Mouse (Mus musculus): ENCODE data around the gene Hoxc10. TPM values are rescaled to one million over a fixed set of nuclear protein-coding genes. Genes with fewer than 3 reads are reported as not detected.

The Hoxc10 gene
- not detected for total RNA-seq (2021)
- long read RNA-seq, experiment 1: 0 reads
- long read RNA-seq, experiment 2: 0 reads

GRCm38 (mm10) chr15:102966776-102967311 lies at the start of gene Hoxc10:
TSS of gene Hoxc10 (plus strand) at chr15:102966796.
- no peak for DNase-seq

DNA sequence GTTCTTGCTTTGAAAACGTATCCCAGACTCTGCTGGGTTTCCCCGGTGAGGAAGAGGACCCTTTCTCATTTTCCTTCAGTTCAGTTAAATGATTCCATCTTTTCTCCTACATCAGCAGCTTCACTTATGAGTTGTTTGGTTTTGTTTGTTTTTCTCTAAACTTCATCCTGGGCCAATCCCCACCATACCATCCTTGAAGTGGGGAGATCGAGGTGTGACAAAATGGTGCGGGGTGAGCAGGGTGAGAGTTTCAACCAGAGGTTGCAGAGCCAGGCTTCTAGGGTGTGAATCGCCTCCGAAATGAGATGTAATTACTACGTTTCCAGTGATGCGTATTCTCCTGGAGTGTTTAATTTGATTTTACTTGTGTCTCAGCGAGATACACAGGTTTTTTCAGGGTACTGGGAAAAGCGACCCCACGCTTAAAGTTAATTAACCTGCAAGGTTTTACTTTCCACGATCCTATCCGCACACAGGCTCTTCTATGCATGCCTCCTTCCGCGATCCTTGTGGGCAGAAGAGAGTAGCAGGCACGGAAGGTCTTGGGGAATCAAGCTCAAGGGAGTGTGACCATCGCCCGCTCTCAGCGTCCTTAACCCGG lies 48.5 kb upstream of the Hoxc10 start:
- DNase-seq: no peak

DNA sequence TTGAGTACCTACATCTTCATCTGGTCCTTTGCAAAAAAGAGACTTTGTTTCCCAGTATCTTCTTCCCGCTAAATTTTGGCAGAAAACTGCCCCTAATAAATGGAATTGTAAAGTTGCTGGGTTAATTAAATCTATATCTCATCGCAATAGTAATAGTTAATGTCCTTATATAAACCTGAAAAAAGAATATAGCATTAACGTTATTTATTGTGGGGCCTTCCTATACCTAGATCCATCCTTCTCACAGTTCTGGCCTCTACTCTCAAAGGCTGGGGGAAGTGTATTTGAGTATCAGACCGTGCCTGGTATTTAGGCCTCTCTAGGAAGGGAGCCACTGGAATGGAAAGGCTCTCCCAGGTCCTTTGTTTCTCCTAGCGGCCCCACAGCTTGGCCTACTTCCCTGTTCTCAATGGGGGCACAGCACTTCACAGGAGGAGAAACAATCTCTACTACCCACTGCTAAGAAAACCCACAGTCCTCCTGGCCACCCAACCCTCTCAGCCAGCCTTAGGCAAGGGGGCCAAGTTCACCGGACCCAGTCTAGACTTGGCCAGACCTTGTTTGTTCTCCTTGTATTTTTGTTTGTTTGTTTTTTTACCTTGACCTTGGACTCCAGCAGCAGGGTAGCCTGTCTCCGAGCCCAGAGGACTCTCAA lies 47.9 kb upstream of the Hoxc10 start:
- no peak for DNase-seq

GRCm38 (mm10) chr15:102919336-102920180 lies 47.0 kb upstream of the Hoxc10 start:
- DNase-seq: no peak

DNA sequence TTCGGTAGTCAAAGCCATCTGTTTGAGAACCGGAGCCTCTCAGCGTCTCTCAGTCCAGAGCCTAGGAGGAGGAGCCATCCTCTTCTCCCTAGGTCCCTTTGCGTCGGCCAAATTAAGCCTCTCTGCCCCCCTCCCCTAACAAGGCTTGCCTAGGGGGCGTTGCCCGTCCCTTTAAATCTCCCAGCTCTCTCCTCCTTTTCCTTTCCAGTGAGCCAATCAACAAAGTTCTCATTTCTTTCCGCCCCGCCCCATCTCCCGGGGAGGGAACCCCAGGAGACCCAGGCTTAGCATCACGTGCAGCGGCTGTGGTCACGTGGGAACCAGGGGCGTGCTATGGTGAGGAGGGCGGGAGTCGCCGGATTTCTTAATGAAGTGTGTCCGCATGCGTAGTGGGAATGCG lies 46.0 kb upstream of the Hoxc10 start:
- peak; percentile 47 to 52 for DNase-seq

GRCm38 (mm10) chr15:102921053-102922011 lies 45.3 kb upstream of the Hoxc10 start, which contains the start of gene Hoxc13:
TSS of gene Hoxc13 (plus strand) at chr15:102921103.
- DNase-seq: no peak

DNA sequence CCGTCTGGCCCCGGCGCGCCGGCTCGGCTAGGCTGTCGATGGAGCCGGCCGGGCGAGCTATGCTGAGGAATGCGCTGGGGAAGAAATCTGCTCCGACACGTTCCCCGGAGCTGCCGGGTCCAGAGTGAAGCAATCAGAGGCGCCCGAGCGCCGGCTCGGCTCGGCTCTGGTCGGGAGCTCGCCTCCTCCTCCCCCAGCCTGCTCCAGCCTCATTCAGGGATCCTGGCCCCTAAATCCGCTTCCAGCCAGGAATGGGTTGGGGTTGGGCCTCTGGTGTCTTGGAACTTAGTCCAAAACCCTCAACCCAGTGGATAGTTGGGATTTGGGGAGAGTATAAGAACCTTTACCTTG lies 44.6 kb upstream of the Hoxc10 start:
- no peak for DNase-seq

GRCm38 (mm10) chr15:102922636-102923500 lies 43.7 kb upstream of the Hoxc10 start:
- no peak for DNase-seq

GRCm38 (mm10) chr15:102927032-102927645 lies 39.5 kb upstream of the Hoxc10 start:
- no peak for DNase-seq

DNA sequence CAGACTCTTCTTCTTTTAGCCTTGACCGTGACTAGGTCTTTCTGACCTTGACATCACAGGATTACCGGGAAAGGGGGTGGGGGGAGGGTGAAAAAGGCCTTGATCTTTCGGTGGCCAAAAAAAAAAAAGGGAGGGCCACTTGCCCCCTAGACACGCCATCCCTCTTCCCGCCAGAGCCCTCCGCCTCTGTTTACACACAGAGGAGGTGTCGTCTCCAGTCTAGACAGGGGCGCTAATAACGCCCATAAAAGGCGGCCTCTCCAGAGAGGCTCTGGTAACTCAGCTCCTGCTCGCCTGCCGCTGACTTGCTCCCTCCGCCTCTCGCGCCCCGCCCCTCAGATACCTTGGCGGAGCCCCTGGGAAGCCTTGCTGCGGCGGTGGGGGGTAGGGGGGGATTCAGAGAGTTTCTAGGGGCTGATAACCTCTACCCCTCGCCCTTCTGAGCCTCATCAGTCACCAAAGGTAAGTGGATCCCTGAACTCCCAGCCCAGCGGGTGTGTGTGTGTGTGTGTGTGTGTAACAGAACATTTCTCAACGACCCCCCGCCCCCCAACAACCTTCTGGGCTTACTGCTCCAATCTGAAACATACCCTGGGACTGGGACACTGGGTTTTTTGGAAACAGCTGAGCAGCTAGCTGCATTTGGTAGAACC lies 34.8 kb upstream of the Hoxc10 start:
- no peak for DNase-seq

DNA sequence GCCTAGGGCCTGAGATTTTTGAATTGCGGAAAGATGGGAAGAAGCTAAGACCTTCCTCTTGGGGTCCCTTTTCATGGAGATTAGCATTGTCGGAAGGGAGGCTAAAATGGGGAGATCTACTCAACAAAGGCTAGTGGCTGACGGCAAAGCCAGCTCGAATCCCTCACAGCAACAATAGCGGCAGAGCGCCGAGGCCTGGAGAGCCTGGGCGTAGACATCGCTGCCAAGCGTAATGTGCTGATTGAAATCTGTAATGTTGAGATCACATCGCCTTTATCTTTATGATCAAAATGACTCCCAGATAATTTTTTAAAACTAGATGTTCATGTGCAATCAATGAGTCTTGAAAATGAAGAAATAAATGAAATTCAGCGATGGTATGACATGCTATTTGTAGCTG lies 32.2 kb upstream of the Hoxc10 start:
- no peak for DNase-seq

- no peak for DNase-seq
Observed at GRCm38 (mm10) chr15:102934897-102935296, 31.7 kb upstream of the Hoxc10 start.

- DNase-seq: no peak
Observed at GRCm38 (mm10) chr15:102936279-102936972, 30.2 kb upstream of the Hoxc10 start, which contains the start of gene Hoxc12. TSS of gene Hoxc12 (plus strand) at chr15:102936757.

DNA sequence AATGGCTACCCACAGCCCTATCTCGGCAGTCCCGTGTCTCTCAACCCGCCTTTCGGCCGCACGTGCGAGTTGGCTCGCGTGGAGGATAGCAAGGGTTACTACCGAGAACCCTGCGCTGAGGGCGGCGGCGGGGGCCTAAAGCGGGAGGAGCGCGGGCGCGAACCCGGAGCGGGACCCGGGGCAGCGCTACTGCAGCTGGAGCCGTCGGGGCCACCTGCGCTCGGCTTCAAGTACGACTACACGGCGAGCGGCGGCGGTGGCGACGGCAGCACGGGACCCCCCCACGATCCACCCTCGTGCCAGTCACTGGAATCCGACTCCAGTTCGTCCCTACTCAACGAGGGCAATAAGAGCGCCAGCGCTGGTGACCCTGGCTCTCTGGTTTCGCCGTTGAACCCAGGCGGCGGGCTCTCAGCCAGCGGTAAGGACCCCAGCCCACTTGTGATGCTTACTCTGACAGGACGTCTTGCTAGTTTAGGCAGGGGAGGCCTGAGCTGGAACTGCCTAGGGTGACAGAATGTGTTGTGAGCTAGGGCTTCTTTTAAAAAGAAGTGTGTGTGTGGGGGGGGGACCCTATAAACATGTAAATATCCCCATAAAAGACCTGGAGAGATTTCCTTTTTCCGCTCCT lies 29.4 kb upstream of the Hoxc10 start:
- DNase-seq: no peak

DNA sequence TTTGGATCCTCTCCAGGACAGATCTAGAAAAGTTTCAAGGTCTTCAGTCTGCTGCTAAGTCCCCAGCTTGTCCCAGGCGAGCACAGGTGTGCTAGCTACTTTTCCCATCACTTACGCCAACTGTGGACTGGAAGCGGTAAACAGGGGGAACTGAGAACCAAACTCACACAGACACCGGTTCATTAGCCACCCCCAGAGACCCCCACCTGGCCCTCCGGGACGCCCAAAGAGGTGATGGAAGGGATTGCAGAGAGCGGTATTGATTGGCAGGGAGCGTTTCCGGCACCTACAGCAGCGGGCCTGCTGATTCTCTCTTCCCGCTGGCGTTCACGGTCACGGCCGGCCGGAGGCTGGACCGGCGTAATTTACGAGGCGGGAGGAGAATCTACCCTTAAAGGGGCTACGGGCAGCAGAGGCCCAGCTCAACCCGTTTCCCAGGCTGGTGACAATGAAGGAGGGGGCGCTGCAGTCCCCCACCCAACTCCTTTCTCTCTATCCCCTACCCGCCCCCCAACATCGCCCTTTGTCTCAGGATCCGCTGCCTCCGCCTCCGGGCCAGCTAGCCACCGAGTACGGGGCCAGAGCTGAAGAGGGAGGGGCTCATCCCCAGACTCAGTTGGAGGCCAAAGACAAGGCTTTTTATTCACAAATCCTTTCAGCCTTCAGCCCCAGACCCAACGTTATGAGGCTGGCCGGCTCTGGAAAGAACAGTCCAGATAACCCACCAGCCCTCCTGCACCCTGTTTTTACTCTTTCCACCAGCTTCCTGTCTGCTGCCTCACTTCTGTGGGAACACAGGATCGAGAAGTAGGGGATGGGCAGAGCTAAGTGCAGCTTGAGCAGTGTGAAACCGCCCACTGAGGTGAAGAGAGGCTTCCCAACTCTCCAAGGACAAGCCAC lies 27.1 kb upstream of the Hoxc10 start:
- DNase-seq: no peak

GRCm38 (mm10) chr15:102942739-102943467 lies 23.7 kb upstream of the Hoxc10 start:
- no peak for DNase-seq

- DNase-seq: no peak
Observed at GRCm38 (mm10) chr15:102943468-102943813, 23.2 kb upstream of the Hoxc10 start.
